Mouse (Mus musculus) CH12.LX (cell line): ENCODE results near the gene Gm20388. TPM values are rescaled to one million over a fixed set of nuclear protein-coding genes. Genes with fewer than 3 reads are reported as not detected.

Experiments used
- DNase-seq: peaks from one replicate; pipeline ENCODE4 v3.0.0-alpha.2; 2013; ENCODE audit errors: extremely low read depth
- H3K27ac ChIP-seq: 2 replicates; pipeline ENCODE4 v1.5.1; 2012; ENCODE audit warnings: low read depth, mild to moderate bottlenecking, control low read depth, moderate library complexity; ENCODE audit not compliant: insufficient read depth
- H3K27me3 ChIP-seq: replicated peaks from 2 replicates; pipeline ENCODE3; 2012; ENCODE audit warnings: inconsistent platforms
- H3K36me3 ChIP-seq, 2 experiments: replicated peaks in 1 of 2; 2 replicates each; pipeline versions ENCODE3 to v1.6.1; 2012; ENCODE audit warnings: inconsistent platforms in 1 of 2, low read length in 1 of 2, mild to moderate bottlenecking in 1 of 2, mixed read lengths in 1 of 2, moderate library complexity in 1 of 2; ENCODE audit not compliant: control insufficient read depth in 1 of 2, insufficient read depth in 1 of 2
- H3K4me1 ChIP-seq, 2 experiments: 2 replicates each; pipeline ENCODE4 v1.6.1; 2012; ENCODE audit warnings: inconsistent platforms in 1 of 2, moderate library complexity in 1 of 2; ENCODE audit not compliant: insufficient read depth in 2 of 2, control insufficient read depth in 1 of 2
- H3K4me2 ChIP-seq: 2 replicates; pipeline ENCODE4 v1.6.1; 2012; ENCODE audit warnings: low read depth, mild to moderate bottlenecking, control low read depth; ENCODE audit not compliant: poor library complexity, insufficient read depth, severe bottlenecking
- H3K4me3 ChIP-seq, 3 experiments: fragments of 150-350 bp in 1 of 3; sonication (generic) in 1 of 3; replicated peaks in 1 of 3; 2 replicates each; pipeline versions ENCODE3 to v1.5.1; 2011 to 2012; ENCODE audit warnings: low read depth in 2 of 3, low read length in 2 of 3, mild to moderate bottlenecking in 2 of 3, moderate library complexity in 2 of 3, control low read depth in 1 of 3, improper control_type of control experiment in 1 of 3, inconsistent platforms in 1 of 3, mixed read lengths in 1 of 3; ENCODE audit not compliant: poor library complexity in 1 of 3
- H3K79me2 ChIP-seq: replicated peaks from 2 replicates; pipeline ENCODE4 v1.6.1; 2012; ENCODE audit warnings: mild to moderate bottlenecking, moderate library complexity; ENCODE audit not compliant: control insufficient read depth, poor library complexity, insufficient read depth, severe bottlenecking; ENCODE audit errors: extremely low read depth
- H3K9ac ChIP-seq: 2 replicates; pipeline ENCODE4 v1.6.1; 2012; ENCODE audit warnings: low read depth, mild to moderate bottlenecking, control low read depth, moderate library complexity; ENCODE audit not compliant: insufficient read depth
- H3K9me3 ChIP-seq: replicated peaks from 2 replicates; pipeline ENCODE3; 2012; ENCODE audit warnings: low read length, inconsistent platforms, mixed read lengths
- BHLHE40 ChIP-seq: IDR thresholded peaks from 2 replicates; pipeline ENCODE4 v1.6.1; 2011; ENCODE audit warnings: mild to moderate bottlenecking, low read depth, low read length, improper control_type of control experiment
- CHD1 ChIP-seq: IDR thresholded peaks from 2 replicates; pipeline ENCODE4 v1.6.1; 2012; ENCODE audit warnings: low read depth, low read length, improper control_type of control experiment, inconsistent platforms
- CHD2 ChIP-seq: IDR thresholded peaks from 2 replicates; pipeline ENCODE4 v1.6.1; 2011; ENCODE audit warnings: low read length, improper control_type of control experiment
- E2F4 ChIP-seq: IDR thresholded peaks from 2 replicates; pipeline ENCODE4 v1.6.1; 2011; ENCODE audit warnings: low read depth, low read length, improper control_type of control experiment; ENCODE audit not compliant: insufficient replicate concordance
- EP300 ChIP-seq: IDR thresholded peaks from 2 replicates; pipeline ENCODE4 v1.6.1; 2011; ENCODE audit warnings: low read length, improper control_type of control experiment
- GABPA ChIP-seq: IDR thresholded peaks from 2 replicates; pipeline ENCODE4 v1.6.1; 2012; ENCODE audit warnings: low read depth, low read length, improper control_type of control experiment, inconsistent platforms; ENCODE audit not compliant: insufficient replicate concordance
- IRF4 ChIP-seq: IDR thresholded peaks from 2 replicates; pipeline ENCODE4 v1.6.1; 2014; ENCODE audit warnings: low read depth, mild to moderate bottlenecking, inconsistent platforms, low read length, improper control_type of control experiment
- JUND ChIP-seq: conservative IDR thresholded peaks from 2 replicates; pipeline ENCODE4 v1.6.1; 2011; ENCODE audit warnings: low read depth, low read length, improper control_type of control experiment
- MAZ ChIP-seq: IDR thresholded peaks from 2 replicates; pipeline ENCODE4 v1.6.1; 2012; ENCODE audit warnings: low read depth, mild to moderate bottlenecking, inconsistent platforms, low read length, improper control_type of control experiment, moderate library complexity
- MEF2A ChIP-seq: IDR thresholded peaks from 2 replicates; pipeline ENCODE4 v1.6.1; 2014; ENCODE audit warnings: low read depth, mild to moderate bottlenecking, inconsistent platforms, low read length, improper control_type of control experiment, borderline replicate concordance
- NELFE ChIP-seq: IDR thresholded peaks from 2 replicates; pipeline ENCODE4 v1.6.1; 2011; ENCODE audit warnings: low read depth, low read length, improper control_type of control experiment
- POLR2A ChIP-seq: IDR thresholded peaks from 2 replicates; pipeline ENCODE4 v1.6.1; 2011; ENCODE audit warnings: low read depth, mild to moderate bottlenecking, improper control_type of control experiment, low read length
- POLR2AphosphoS2 ChIP-seq: IDR thresholded peaks from 2 replicates; pipeline ENCODE4 v1.6.1; 2011; ENCODE audit warnings: low read depth, low read length, improper control_type of control experiment
- SMC3 ChIP-seq: IDR thresholded peaks from 2 replicates; pipeline ENCODE4 v1.6.1; 2011; ENCODE audit warnings: low read depth, low read length, improper control_type of control experiment
- UBTF ChIP-seq: IDR thresholded peaks from 2 replicates; pipeline ENCODE4 v1.6.1; 2012; ENCODE audit warnings: low read depth, mild to moderate bottlenecking, inconsistent platforms, low read length, improper control_type of control experiment, moderate library complexity
- USF1 ChIP-seq: IDR thresholded peaks from 2 replicates; pipeline ENCODE4 v1.6.1; 2014; ENCODE audit warnings: low read depth, mild to moderate bottlenecking, inconsistent platforms, low read length, improper control_type of control experiment
- ZKSCAN1 ChIP-seq: IDR thresholded peaks from 2 replicates; pipeline ENCODE4 v1.6.1; 2012; ENCODE audit warnings: low read depth, inconsistent platforms, low read length, improper control_type of control experiment, borderline replicate concordance
- ZMIZ1 ChIP-seq: IDR thresholded peaks from 2 replicates; pipeline ENCODE4 v1.6.1; 2012; ENCODE audit warnings: low read depth, mild to moderate bottlenecking, inconsistent platforms, low read length, improper control_type of control experiment
- ZNF384 ChIP-seq: IDR thresholded peaks from 2 replicates; pipeline ENCODE4 v1.6.1; 2012; ENCODE audit warnings: low read depth, low read length, improper control_type of control experiment, inconsistent platforms
- dilution Hi-C: fragments of 300-500 bp; cut with MboI; formaldehyde crosslinking; loops from 2 replicates; pipeline ENCODE4 v1.14.3; 2020; ENCODE audit warnings: low sequenced_read_pairs; ENCODE audit not compliant: extremely low pct_unique_long_range_greater_than_20kb, extremely low pct_ligation_motif_present
- in situ Hi-C: fragments of 300-500 bp; cut with MboI; formaldehyde crosslinking; loops from 3 replicates; pipeline ENCODE4 v1.14.3; 2019; ENCODE audit warnings: low sequenced_read_pairs, low pct_ligation_motif_present, low pct_unique_long_range_greater_than_20kb, mixed read lengths
- polyA plus RNA-seq: library from polyadenylated mRNA; unstranded; fragments of >175 nt; gene quantifications from 2 replicates; pipeline ENCODE4 v1.2.1, GENCODE M21; 2012; ENCODE audit warnings: low read depth; ENCODE audit not compliant: insufficient read length
- total RNA-seq, 2 experiments: library from RNA; depleted of rRNA; stranded (reverse); fragments of 300-350 nt in 1 of 2; fragments of >200 nt in 1 of 2; gene quantifications; 2 replicates each; pipeline ENCODE4 v1.2.3; 2012 to 2014

Gm20388 gene
- total and polyA plus RNA-seq, 3 experiments: 14.8 to 26.3 (median 22.2) TPM

GRCm38 (mm10) chr8:122011066-122011588 is 2100.5 kb downstream of the Gm20388 start:
- H3K4me2 ChIP-seq: no peak overlapping the region
- dilution Hi-C loops: no loop called here
- H3K9me3 ChIP-seq: no peaks in the 10 kb centered on the region
- TF ChIP-seq MEF2A (no peak), ZKSCAN1 (no peak), GABPA (no peak), UBTF (no peak), CHD2 (no peak), E2F4 (no peak), ZMIZ1 (no peak), ZNF384 (no peak), POLR2A (no peak), POLR2AphosphoS2 (no peak)
- TF ChIP-seq, all 38 proteins: peak for 0
- Histone ChIP-seq H3K27ac (no peak overlapping the region), H3K4me1 (no peaks in the 10 kb centered on the region), H3K79me2 (no peaks in the 10 kb centered on the region), H3K4me3 (no peak overlapping the region), H3K36me3 (peaks cover 38 to 92% of the 10 kb centered on the region in 2 experiments), H3K9ac (no peak overlapping the region), H3K27me3 (no peaks in the 10 kb centered on the region)
- in situ Hi-C loops: no loop called here
- DNase-seq: no peak

GRCm38 (mm10) chr8:122014606-122015005 is 2104.0 kb downstream of the Gm20388 start:
- Histone ChIP-seq H3K27me3 (no peaks in the 10 kb centered on the region), H3K4me1 (no peaks in the 10 kb centered on the region), H3K9ac (no peak overlapping the region), H3K9me3 (no peaks in the 10 kb centered on the region), H3K27ac (no peak overlapping the region), H3K4me3 (no peak overlapping the region)
- no peak for DNase-seq
- in situ Hi-C loops: no loop called here
- TF ChIP-seq CHD1: no peak
- TF ChIP-seq SMC3: no peak
- TF ChIP-seq EP300: no peak
- no peak for TF ChIP-seq MAZ
- TF ChIP-seq IRF4: no peak
- no peak for TF ChIP-seq NELFE
- TF ChIP-seq JUND: no peak
- TF ChIP-seq BHLHE40: no peak
- no peak for TF ChIP-seq UBTF
- no peak for TF ChIP-seq ZMIZ1
- TF ChIP-seq USF1: no peak
- TF ChIP-seq, all 38 proteins: peak for 0
- Histone ChIP-seq H3K36me3 (peaks cover 33 to 93% of the 10 kb centered on the region in 2 experiments), H3K4me2 (no peak overlapping the region), H3K79me2 (no peaks in the 10 kb centered on the region)
- dilution Hi-C loops: no loop called here
